Mouse (Mus musculus) midbrain, embryonic 13.5 days (tissue): ENCODE measurements at regions not wholly inside any gene's neighbourhood (a gene's known extent, or its start where the extent isn't known, plus 50 kb on each side); places are given as distances from the start of the nearest gene placed in this dataset.

Experiments used
- ATAC-seq: fragments of 200-750 bp; cut with Nextera tagmentation; 2 replicates; pipeline ENCODE4 v1.8.0; 2017; ENCODE audit warnings: mild to moderate bottlenecking, moderate TSS enrichment, moderate library complexity
- H3K27ac ChIP-seq: fragments of 300-500 bp; sonication (generic); 2 replicates; pipeline ENCODE4 v1.5.1; 2015; ENCODE audit warnings: inconsistent platforms, mild to moderate bottlenecking, moderate library complexity
- H3K27me3 ChIP-seq: fragments of 300-500 bp; sonication (generic); 2 replicates; pipeline ENCODE4 v1.6.1; 2015; ENCODE audit warnings: mild to moderate bottlenecking, inconsistent platforms
- H3K36me3 ChIP-seq: fragments of 300-500 bp; sonication (generic); 2 replicates; pipeline ENCODE4 v1.6.1; 2015; ENCODE audit warnings: mild to moderate bottlenecking, inconsistent platforms
- H3K4me1 ChIP-seq: fragments of 300-500 bp; sonication (generic); replicated peaks from 2 replicates; pipeline ENCODE4 v1.6.1; 2015; ENCODE audit warnings: inconsistent platforms
- H3K4me2 ChIP-seq: fragments of 300-500 bp; sonication (generic); replicated peaks from 2 replicates; pipeline ENCODE4 v1.6.1; 2015; ENCODE audit warnings: moderate library complexity, mild to moderate bottlenecking, inconsistent platforms
- H3K4me3 ChIP-seq: fragments of 300-500 bp; sonication (generic); replicated peaks from 2 replicates; pipeline ENCODE4 v1.5.1; 2015; ENCODE audit warnings: mild to moderate bottlenecking, inconsistent platforms
- H3K9ac ChIP-seq: fragments of 300-500 bp; sonication (generic); replicated peaks from 2 replicates; pipeline ENCODE4 v1.6.1; 2015; ENCODE audit warnings: mild to moderate bottlenecking, inconsistent platforms
- H3K9me3 ChIP-seq: fragments of 300-500 bp; sonication (generic); 2 replicates; pipeline ENCODE4 v1.6.1; 2016; ENCODE audit warnings: mild to moderate bottlenecking, inconsistent platforms
- WGBS: fragments of 180-500 bp; shearing (Covaris S2); methylation state at CpG from one replicate; pipeline ENCODE4 v1.1.7; 2015; 5-methylcytosine and 5-hydroxymethylcytosine counted together

DNA sequence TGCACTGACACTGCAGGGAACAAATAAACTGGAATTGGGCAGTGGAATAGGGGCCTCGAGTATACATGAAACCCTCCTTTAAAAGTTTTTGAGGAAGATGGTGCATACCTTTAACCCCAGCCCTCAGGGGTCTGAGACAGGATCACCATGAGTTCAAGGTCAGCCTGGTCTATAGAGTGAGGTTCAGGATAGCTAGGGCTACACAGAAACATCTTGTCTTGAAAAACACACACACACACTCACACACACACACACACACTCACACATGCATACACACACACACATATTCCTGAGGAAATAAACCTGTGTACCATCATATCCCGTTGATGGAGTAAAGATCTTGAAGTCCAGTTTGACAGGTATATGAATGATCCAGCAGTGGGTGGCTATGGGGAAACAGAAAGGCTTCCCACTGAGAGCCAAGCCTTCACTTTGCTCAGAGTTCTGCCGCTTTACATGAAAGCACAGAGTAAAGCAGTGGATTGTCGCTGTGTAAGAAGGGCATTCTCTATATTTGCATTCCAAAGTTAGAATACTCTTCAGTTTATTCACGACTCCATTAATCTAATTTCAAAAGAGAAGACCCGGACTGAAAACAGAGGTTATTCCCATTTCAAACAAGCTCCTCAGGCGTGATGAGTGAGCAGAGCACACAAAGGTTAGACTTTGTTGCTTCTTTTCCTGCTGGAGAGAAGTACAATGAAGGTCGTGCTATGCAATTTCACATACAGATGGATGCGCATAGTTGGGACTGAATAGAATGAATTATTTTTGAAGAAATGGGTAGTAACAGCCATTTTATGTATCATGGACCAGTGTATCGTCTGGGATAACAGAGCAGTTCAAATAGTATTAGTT, 508.4 kb downstream of the Olfm4 start:
- H3K4me3 ChIP-seq = no peak overlapping the region
- no peak overlapping the region for H3K9ac ChIP-seq
- 32% methylated on average over 10 of the region's 10 CpGs for WGBS
- no peaks in the 10 kb centered on the region for H3K27me3 ChIP-seq
- no peaks in the 10 kb centered on the region for H3K4me1 ChIP-seq
- H3K27ac ChIP-seq = no peak overlapping the region
- H3K4me2 ChIP-seq = no peak overlapping the region
- peak; percentile 56; the same call in 1 of the 2 replicates for ATAC-seq
- no peaks in the 10 kb centered on the region for H3K36me3 ChIP-seq
- H3K9me3 ChIP-seq = no peaks in the 10 kb centered on the region

DNA sequence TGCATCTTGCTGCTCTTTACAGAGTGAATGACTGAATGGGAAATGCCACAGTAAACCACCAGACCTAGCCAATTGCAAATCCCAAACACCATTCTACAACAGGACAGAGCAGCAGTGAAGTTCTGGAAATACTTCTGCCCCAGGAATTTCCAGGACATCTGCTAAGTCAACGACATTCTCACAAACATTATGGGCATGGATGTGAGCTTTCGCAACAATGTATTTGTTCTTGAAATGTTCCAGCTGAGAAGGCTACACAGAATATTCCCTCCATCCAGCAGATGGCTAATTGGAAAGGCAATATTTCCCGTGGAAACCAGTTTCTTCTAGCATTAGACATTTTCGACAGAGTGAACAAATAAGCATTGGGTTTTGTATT, 509.0 kb downstream of the Olfm4 start:
- ATAC-seq = no peak
- H3K4me2 ChIP-seq = no peak overlapping the region
- H3K9me3 ChIP-seq = no peaks in the 10 kb centered on the region
- H3K36me3 ChIP-seq = no peaks in the 10 kb centered on the region
- H3K4me1 ChIP-seq = no peaks in the 10 kb centered on the region
- no peak overlapping the region for H3K4me3 ChIP-seq
- no peak overlapping the region for H3K27ac ChIP-seq
- H3K27me3 ChIP-seq = no peaks in the 10 kb centered on the region
- no peak overlapping the region for H3K9ac ChIP-seq
- 66% methylated on average over 4 of the region's 4 CpGs for WGBS

DNA sequence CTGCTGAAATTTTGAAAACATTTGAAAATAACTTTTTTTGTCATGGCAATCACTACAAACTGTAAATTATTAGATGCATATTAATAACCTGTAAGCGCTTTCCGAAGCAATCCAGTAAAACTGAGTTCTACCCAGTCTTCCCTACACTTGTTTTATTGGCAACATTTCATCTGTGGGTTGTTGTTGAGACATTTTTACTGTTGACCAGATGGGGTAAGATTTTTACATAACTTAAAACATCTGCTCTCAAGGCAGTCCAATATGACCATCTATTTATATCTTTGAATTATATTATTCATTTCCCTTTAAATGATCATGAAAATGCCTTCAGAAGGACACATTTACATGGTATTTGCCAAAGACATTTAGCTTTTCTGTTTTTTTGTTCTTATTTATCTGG, 520.5 kb downstream of the Olfm4 start:
- Histone ChIP-seq H3K4me3 (no peak overlapping the region), H3K4me1 (no peaks in the 10 kb centered on the region), H3K4me2 (no peak overlapping the region), H3K9me3 (0 out of 2 replicates have a peak, but pooled peaks cover 3% of the 10 kb centered on the region), H3K36me3 (no peaks in the 10 kb centered on the region), H3K27me3 (no peaks in the 10 kb centered on the region), H3K9ac (no peak overlapping the region), H3K27ac (no peak overlapping the region)
- no peak for ATAC-seq
- WGBS = 97% methylated on average over 2 of the region's 2 CpGs

DNA sequence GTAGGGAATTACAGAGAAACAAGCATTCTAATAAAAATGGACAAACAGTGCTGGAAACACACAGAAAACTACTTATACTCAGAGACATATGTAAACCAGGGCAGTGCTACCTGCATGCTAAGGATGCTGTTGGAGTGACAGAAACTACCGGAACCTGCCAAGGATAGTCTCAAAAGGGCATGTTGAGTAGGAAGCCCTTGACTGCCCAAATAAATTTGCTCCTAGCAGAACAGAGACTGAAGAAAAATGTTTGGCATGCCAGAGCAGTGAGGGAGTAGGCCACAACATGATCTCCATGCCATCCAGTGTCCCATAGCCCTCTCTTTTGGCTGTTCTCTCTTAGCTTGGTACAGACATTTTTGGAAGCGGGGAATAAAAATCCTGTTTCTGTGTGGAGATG, 532.7 kb downstream of the Olfm4 start:
- 98% methylated on average over 2 of the region's 2 CpGs for WGBS
- H3K27me3 ChIP-seq = 0 out of 2 replicates have a peak, but pooled peaks cover under 1% of the 10 kb centered on the region
- H3K4me1 ChIP-seq = 0 out of 2 replicates have a peak, but pooled peaks cover 4% of the 10 kb centered on the region
- no peak overlapping the region for H3K9ac ChIP-seq
- no peak overlapping the region for H3K27ac ChIP-seq
- H3K9me3 ChIP-seq = no peaks in the 10 kb centered on the region
- ATAC-seq = no peak
- no peaks in the 10 kb centered on the region for H3K36me3 ChIP-seq
- H3K4me3 ChIP-seq = no peak overlapping the region
- H3K4me2 ChIP-seq = no peak overlapping the region

DNA sequence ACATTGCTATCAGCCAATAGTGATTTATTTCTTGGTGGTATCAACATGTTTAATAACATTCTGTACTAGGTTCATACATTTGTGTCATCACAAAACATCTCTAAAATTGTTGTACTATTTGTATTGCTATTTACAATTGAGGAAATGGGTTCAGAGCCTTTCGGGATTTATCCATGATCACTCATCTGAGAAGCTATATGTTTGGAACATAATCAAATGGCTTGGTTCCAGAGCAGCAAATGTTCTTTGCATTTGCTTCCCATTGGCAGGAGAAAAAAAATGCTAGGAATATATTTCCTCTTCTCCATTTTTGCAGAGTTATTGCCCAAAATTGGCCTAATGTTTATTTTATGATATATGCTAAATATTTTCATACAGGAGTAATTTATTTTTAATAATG, 537.3 kb downstream of the Olfm4 start:
- no peak overlapping the region for H3K4me3 ChIP-seq
- H3K36me3 ChIP-seq = no peaks in the 10 kb centered on the region
- no peak for ATAC-seq
- H3K27me3 ChIP-seq = peaks cover 11% of the 10 kb centered on the region; the same call in 1 of the 2 replicates
- H3K27ac ChIP-seq = no peak overlapping the region
- H3K9ac ChIP-seq = no peak overlapping the region
- no peak overlapping the region for H3K4me2 ChIP-seq
- H3K9me3 ChIP-seq = no peaks in the 10 kb centered on the region
- 86% methylated on average over 1 of the region's 1 CpGs for WGBS
- no peaks in the 10 kb centered on the region for H3K4me1 ChIP-seq

DNA sequence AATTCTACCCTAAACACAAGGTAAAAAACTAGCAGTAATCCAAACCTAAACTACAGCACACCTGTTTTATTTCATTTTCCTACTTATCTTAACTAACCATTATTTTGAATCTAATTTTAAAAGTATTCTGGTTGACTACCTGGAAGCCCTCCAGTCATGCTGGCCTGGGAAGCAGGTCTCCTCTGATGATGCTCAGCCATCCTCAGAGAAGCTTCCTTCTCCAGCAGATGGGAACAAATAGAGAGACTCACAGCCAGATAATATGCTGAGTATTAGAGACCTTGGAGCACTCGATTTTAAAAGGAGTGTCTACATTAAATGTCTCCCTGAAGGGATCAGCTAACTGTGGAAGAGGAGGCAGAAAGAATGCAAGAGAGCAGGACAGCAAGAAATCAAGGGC, 537.8 kb downstream of the Olfm4 start:
- H3K27me3 ChIP-seq = peaks cover 11% of the 10 kb centered on the region; the same call in 1 of the 2 replicates
- ATAC-seq = no peak
- no peaks in the 10 kb centered on the region for H3K9me3 ChIP-seq
- no peak overlapping the region for H3K27ac ChIP-seq
- 73% methylated on average over 1 of the region's 1 CpGs for WGBS
- H3K4me3 ChIP-seq = no peak overlapping the region
- no peak overlapping the region for H3K9ac ChIP-seq
- no peak overlapping the region for H3K4me2 ChIP-seq
- H3K36me3 ChIP-seq = no peaks in the 10 kb centered on the region
- H3K4me1 ChIP-seq = no peaks in the 10 kb centered on the region

DNA sequence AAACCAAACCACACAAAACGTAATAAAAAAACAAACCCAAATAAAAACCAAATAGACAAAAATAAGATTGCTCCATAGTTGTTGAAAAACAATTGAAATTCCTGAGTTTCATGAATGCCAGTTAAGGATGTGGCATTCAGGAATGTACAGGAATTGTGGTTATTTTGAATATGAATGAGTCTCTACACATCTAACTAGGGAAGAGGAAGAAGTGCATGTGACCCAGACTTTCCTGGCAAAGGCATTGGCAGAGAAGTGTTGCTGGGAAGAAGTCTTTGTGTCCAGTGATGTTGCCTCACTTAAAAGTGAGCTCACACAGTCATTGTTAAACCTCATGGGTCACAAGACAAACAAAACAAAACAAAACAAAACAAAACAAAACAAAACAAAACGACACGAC, 538.7 kb downstream of the Olfm4 start:
- WGBS = 88% methylated on average over 3 of the region's 3 CpGs
- H3K9me3 ChIP-seq = no peaks in the 10 kb centered on the region
- H3K4me3 ChIP-seq = no peak overlapping the region
- H3K36me3 ChIP-seq = no peaks in the 10 kb centered on the region
- ATAC-seq = no peak
- H3K4me2 ChIP-seq = no peak overlapping the region
- peaks cover 11% of the 10 kb centered on the region; the same call in 1 of the 2 replicates for H3K27me3 ChIP-seq
- no peak overlapping the region for H3K9ac ChIP-seq
- no peaks in the 10 kb centered on the region for H3K4me1 ChIP-seq
- no peak overlapping the region for H3K27ac ChIP-seq

DNA sequence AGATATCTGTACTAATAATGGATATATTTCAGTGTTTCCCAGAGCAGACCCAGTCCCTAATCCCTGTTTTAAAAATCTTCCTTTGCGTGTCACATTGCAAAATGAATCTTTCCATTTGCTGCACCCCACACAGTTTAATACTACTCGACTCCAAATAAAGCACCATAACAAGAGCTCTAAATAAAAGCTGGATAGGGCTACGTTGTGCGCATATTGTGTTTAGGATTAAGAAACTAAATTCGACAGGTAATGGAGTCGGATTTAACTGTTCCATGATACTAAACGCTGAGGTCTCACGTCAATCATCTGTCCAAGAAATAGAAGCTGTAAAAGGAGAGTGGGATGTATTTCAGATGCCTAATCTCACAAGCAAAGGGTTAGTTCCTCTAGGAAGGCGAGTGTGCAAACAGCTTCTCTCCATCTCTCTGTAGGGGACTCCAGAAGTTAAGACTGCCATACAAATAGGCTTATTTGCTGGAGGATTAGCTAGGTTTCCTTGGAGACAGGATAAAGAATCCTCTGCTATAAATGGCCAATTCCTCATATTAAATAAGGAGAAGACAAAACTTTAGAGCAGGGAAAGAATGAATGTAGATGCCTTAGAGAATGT, 544.6 kb downstream of the Olfm4 start:
- peak; percentile 89 for ATAC-seq
- peaks cover 14% of the 10 kb centered on the region; the same call in 1 of the 2 replicates for H3K27me3 ChIP-seq
- no peak overlapping the region for H3K27ac ChIP-seq
- no peak overlapping the region; the same call in 1 of the 2 replicates for H3K4me2 ChIP-seq
- WGBS = 13% methylated on average over 9 of the region's 9 CpGs
- peaks cover 7% of the 10 kb centered on the region; the same call in 1 of the 2 replicates for H3K4me1 ChIP-seq
- H3K9ac ChIP-seq = no peak overlapping the region
- H3K4me3 ChIP-seq = no peak overlapping the region
- H3K9me3 ChIP-seq = no peaks in the 10 kb centered on the region
- H3K36me3 ChIP-seq = no peaks in the 10 kb centered on the region

DNA sequence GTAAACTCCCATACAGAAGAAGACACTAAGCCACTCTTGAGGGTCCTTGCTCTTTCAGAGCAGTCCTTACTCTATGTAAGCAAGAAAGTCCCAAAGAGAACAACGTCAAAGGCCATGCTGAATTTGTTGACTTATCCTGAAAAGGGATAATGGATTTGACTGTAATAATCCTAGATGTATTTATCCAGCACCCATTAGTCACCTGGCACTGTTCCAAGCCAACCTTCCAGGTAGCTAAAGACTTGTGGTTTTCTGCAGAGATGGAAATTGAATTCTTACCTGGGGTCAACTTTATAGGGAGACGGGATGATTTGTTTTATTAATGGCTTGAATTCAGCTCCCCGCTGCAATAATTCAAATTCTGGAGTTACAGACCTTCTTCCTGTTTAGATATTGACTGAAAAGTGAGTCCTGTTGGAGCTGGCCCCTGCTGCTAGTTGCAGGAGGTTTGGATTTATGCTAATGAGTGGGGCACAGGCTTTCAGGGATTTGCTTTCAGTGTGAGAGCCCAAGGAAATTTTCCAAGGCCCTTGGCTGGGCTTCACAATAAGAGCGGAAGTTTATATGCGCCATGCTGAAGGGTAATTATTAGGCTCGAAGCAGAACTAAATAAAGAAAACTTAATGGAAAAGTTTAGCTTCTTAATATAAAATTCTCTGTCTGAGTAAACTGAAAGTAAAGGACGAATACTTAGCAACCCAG, 552.3 kb downstream of the Olfm4 start:
- H3K4me3 ChIP-seq = no peak overlapping the region
- H3K36me3 ChIP-seq = no peaks in the 10 kb centered on the region
- H3K27me3 ChIP-seq = peaks cover 6% of the 10 kb centered on the region; the same call in 1 of the 2 replicates
- H3K9me3 ChIP-seq = no peaks in the 10 kb centered on the region
- no peak overlapping the region for H3K9ac ChIP-seq
- H3K27ac ChIP-seq = no peak overlapping the region
- no peak overlapping the region for H3K4me2 ChIP-seq
- no peak for ATAC-seq
- 26% methylated on average over 7 of the region's 7 CpGs for WGBS
- H3K4me1 ChIP-seq = peaks cover 10% of the 10 kb centered on the region; the same call in 1 of the 2 replicates

DNA sequence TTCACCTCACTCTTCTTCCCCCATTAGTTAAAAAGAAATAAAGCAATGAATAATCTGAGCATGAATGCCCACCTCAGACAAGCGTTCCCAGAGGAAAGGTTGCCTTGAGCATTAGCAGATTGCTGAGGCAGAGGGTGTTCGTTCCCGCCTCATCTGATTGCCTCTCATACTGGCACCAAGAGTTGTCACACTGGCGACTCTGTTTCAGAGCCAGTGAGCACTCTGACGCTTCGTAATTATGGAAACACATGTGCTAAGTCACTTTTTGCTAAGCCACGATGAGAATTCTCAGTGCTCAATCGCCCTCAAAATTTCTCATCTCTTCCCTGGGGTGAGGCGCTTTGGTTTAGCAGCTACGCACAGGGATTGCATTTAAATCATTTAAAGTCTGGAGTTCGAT, 576.1 kb downstream of the Olfm4 start:
- ATAC-seq = no peak
- H3K9me3 ChIP-seq = no peaks in the 10 kb centered on the region
- 71% methylated on average over 11 of the region's 11 CpGs for WGBS

More for the DNA sequence above, 576.1 kb downstream of the Olfm4 start:
- Histone ChIP-seq H3K36me3 (no peaks in the 10 kb centered on the region), H3K4me3 (no peak overlapping the region), H3K9ac (no peak overlapping the region), H3K4me1 (no peaks in the 10 kb centered on the region), H3K4me2 (no peak overlapping the region), H3K27ac (no peak overlapping the region), H3K27me3 (no peaks in the 10 kb centered on the region)
